Mouse (Mus musculus) myocyte (in vitro differentiated cells): ENCODE results near the gene Tmem89.

Experiments used
- CEBPB ChIP-seq: IDR thresholded peaks from 2 replicates; pipeline ENCODE4 v1.6.1; 2011; ENCODE audit warnings: mild to moderate bottlenecking, moderate library complexity; ENCODE audit not compliant: poor library complexity, insufficient read depth, severe bottlenecking
- E2F4 ChIP-seq: IDR thresholded peaks from one replicate; pipeline ENCODE4 v1.6.1; 2011; ENCODE audit warnings: mild to moderate bottlenecking, control low read depth, moderate library complexity; ENCODE audit not compliant: insufficient read depth
- MAX ChIP-seq: IDR thresholded peaks from one replicate; pipeline ENCODE4 v1.6.1; 2011; ENCODE audit warnings: low read depth, mild to moderate bottlenecking, control low read depth
- MYOD1 ChIP-seq, 3 experiments: IDR thresholded peaks; one replicate each; pipeline ENCODE4 v1.6.1; 2011; ENCODE audit warnings: control low read depth in 2 of 3, low read depth in 2 of 3, mild to moderate bottlenecking in 2 of 3, moderate library complexity in 1 of 3; ENCODE audit not compliant: insufficient read length in 2 of 3, control insufficient read depth in 1 of 3
- MYOG ChIP-seq, 3 experiments: IDR thresholded peaks; one replicate each; pipeline ENCODE4 v1.6.1; 2011; ENCODE audit warnings: control low read depth in 2 of 3, low read depth in 2 of 3, mild to moderate bottlenecking in 2 of 3; ENCODE audit not compliant: insufficient read length in 2 of 3, control insufficient read depth in 1 of 3, insufficient read depth in 1 of 3
- POLR2A ChIP-seq: IDR thresholded peaks from one replicate; pipeline ENCODE4 v1.6.1; 2011; ENCODE audit warnings: low read depth, mild to moderate bottlenecking, control low read depth, moderate library complexity; ENCODE audit not compliant: insufficient read length
- TCF3 ChIP-seq: IDR thresholded peaks from one replicate; pipeline ENCODE4 v1.6.1; 2011; ENCODE audit warnings: low read depth, control low read depth; ENCODE audit not compliant: insufficient read length
- USF1 ChIP-seq: IDR thresholded peaks from one replicate; pipeline ENCODE4 v1.6.1; 2011; ENCODE audit warnings: low read depth, mild to moderate bottlenecking, control low read depth, moderate library complexity

DNA sequence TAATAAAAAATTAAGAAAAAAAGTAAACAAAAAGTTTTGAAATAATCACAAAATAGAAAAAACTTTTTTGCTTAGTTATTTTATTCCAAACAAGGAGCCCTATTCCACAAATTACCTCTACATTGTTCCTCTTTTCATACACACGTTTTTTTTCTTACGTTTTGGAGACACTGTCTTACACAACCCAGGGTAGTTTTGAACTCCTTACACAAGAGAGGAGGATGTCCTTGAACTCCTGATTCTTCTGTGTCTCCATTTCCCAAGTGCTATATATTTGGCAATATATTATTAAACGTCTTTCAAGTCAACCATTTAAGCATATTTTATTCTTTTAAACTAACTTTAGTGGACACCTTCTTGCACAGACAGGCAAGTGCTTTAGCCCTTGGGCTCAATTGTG is 21.6 kb downstream of the Tmem89 start:
- TF ChIP-seq POLR2A (no peak), MYOD1 (IDR thresholded peaks at IDR 0.05; ENCODE audit: control insufficient read depth in 1 of 3, insufficient read length in 2 of 3, low read depth in 2 of 3) (no peak), USF1 (no peak), MAX (no peak), MYOG (IDR thresholded peaks at IDR 0.05; ENCODE audit: control insufficient read depth in 1 of 3, insufficient read depth in 1 of 3, insufficient read length in 2 of 3, low read depth in 2 of 3) (no peak), TCF3 (no peak), CEBPB (no peak), E2F4 (no peak)
